In the genomic region with DNA sequence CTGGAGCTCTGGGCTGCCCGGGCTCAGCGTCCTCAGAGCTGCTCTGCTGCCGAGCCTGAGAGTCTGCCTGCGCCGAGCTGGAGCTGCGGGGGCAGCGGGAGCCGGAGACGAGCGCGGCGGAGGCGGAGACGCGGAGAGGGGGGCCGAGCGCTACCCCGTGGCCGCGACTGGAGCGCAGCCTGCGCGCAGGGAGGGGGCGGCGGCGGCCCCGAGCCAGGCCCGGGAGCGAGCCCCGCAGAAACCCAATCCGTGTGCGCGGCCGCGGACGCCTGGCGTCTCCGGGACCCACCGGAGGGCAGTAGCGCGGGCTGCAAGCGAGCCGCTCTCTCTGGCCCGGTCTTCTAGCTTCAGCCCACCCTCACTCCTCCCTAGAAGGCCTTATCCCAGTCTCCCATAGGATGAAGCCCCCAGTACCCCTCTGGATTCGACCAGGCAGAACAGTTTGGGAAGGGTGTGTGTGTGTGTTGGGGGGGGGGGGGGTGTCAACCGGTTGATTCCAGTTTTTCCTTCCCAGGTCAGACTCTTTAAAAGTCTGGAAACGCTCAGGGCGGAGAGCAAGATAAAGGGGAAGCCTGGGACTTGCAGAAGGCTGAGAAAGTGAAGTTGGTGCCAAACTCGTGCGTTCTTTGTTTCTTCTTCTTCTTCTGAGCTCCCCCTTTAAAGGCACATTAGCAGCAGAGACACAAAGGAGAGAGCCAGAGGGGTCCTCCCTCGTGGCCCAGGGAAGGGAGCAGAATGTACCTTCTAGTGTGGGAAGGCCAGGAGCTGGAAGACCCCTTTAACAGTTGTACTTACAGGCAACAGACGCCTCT, we compare ENCODE assay signal across 9 mouse cellular contexts. TPM values are rescaled to one million over a fixed set of nuclear protein-coding genes. Genes with fewer than 3 reads are reported as not detected.
DNase-seq lines count a peak whose midpoint lies in the region; ATAC-seq and TF ChIP-seq lines count a peak whose summit lies in the region.
"Had no signal": no experiment of that assay in that cellular context is flagged by ENCODE, and none has a peak within 500 bp of the region (broad histone marks: within the 10 kb centered on the region; RNA-seq: fewer than 3 reads in every experiment).

Sdk2 (minus strand) TSS at position 96 of the 812 bp plus-strand sequence.

- TF ChIP-seq CTCF in brain, embryonic 14.5 days (IDR thresholded peaks at IDR 0.05; ENCODE audit: borderline replicate concordance, extremely low read depth, insufficient read depth, insufficient read length) = no peak

- no peak; the same call in 1 of the 2 replicates for TF ChIP-seq POLR2A in brain, embryonic 14.5 days (IDR thresholded peaks at IDR 0.05; ENCODE audit: borderline replicate concordance, extremely low read depth, insufficient read depth, insufficient read length, poor library complexity, severe bottlenecking)

- peaks cover 27% of the 10 kb centered on the region for H3K27me3 ChIP-seq in hindbrain, embryonic 13.5 days
- peaks cover 7% of the 10 kb centered on the region; the same call in 1 of the 2 replicates for H3K27me3 ChIP-seq in midbrain, embryonic 14.5 days (ENCODE audit: control insufficient read depth, insufficient read depth, low read length)
- H3K27me3 ChIP-seq in stomach, embryonic 16.5 days (ENCODE audit: control insufficient read depth, insufficient read depth, low read length) = peaks cover 17% of the 10 kb centered on the region

- 2% methylated on average over 39 of the region's 52 CpGs for WGBS in hindbrain, embryonic 13.5 days
- 1% methylated on average over 43 of the region's 52 CpGs for WGBS in midbrain, embryonic 14.5 days
- 2% methylated on average over 46 of the region's 52 CpGs for WGBS in stomach, embryonic 16.5 days

- H3K27ac ChIP-seq in ES-E14 (ENCODE audit: insufficient read depth, low read depth, low read length, poor library complexity, severe bottlenecking) = no peak within 1 kb of the TSS
- H3K27ac ChIP-seq in hindbrain, embryonic 13.5 days = peak within 1 kb of the TSS; percentile 90
- peak within 1 kb of the TSS; percentile 86 for H3K27ac ChIP-seq in midbrain, embryonic 14.5 days (replicated peaks; ENCODE audit: low read depth, low read length)
- peak within 1 kb of the TSS; percentile 87 for H3K27ac ChIP-seq in stomach, embryonic 16.5 days (ENCODE audit: low read length)

- intact Hi-C loops in left cerebral cortex, postnatal 25 days (cut with DNase I) = loop anchor here (2.0 to 5.0 kb wide), 10 partner anchors 86 to 570 kb away; no protein-coding TSS in a partner anchor

- in situ Hi-C loops in ES-E14 (cut with MboI; ENCODE audit: low sequenced_read_pairs in 2 of 2, unreplicated experiment in 2 of 2) = no loop called here

- H3K4me1 ChIP-seq in ES-E14 (ENCODE audit: control insufficient read depth in 2 of 2, insufficient read depth in 2 of 2, low read length in 2 of 2, poor library complexity in 1 of 2) = peaks cover 0 to 7% of the 10 kb centered on the region in 2 experiments; a peak in 3 of 4 replicates
- H3K4me1 ChIP-seq in hindbrain, embryonic 13.5 days (replicated peaks) = peaks cover 67% of the 10 kb centered on the region
- peaks cover 49% of the 10 kb centered on the region for H3K4me1 ChIP-seq in midbrain, embryonic 14.5 days (ENCODE audit: control insufficient read depth, insufficient read depth, low read length)
- peaks cover 18% of the 10 kb centered on the region for H3K4me1 ChIP-seq in stomach, embryonic 16.5 days (ENCODE audit: control insufficient read depth, insufficient read depth, low read length)

- peak within 1 kb of the TSS; percentile 93 for H3K4me2 ChIP-seq in hindbrain, embryonic 13.5 days
- peak within 1 kb of the TSS; percentile 96 for H3K4me2 ChIP-seq in midbrain, embryonic 14.5 days (ENCODE audit: low read length)
- H3K4me2 ChIP-seq in stomach, embryonic 16.5 days (ENCODE audit: low read depth, low read length) = peak within 1 kb of the TSS; percentile 97

- H3K4me3 ChIP-seq in ES-E14 (ENCODE audit: insufficient read depth in 1 of 2, low read depth in 1 of 2, low read length in 2 of 2, poor library complexity in 1 of 2, severe bottlenecking in 1 of 2) = peak within 1 kb of the TSS; percentile 64 to 66
- H3K4me3 ChIP-seq in hindbrain, embryonic 13.5 days = peak within 1 kb of the TSS; percentile 67
- H3K4me3 ChIP-seq in midbrain, embryonic 14.5 days (replicated peaks; ENCODE audit: low read depth, low read length) = peak within 1 kb of the TSS; percentile 62
- peak within 1 kb of the TSS; percentile 68 for H3K4me3 ChIP-seq in stomach, embryonic 16.5 days (replicated peaks; ENCODE audit: low read length)

- ATAC-seq in hindbrain, embryonic 13.5 days (ENCODE audit: low FRiP score) = peak; percentile 81
- ATAC-seq in midbrain, embryonic 14.5 days (ENCODE audit: low FRiP score, low TSS enrichment) = peak; percentile 81
- peak; percentile 79 for ATAC-seq in stomach, embryonic 16.5 days (ENCODE audit: insufficient read depth, low FRiP score)

- H3K9ac ChIP-seq in ES-E14 (ENCODE audit: insufficient read depth, low read depth, low read length, poor library complexity, severe bottlenecking) = peak within 1 kb of the TSS; percentile 47
- peak within 1 kb of the TSS; percentile 85 for H3K9ac ChIP-seq in hindbrain, embryonic 13.5 days
- peak within 1 kb of the TSS; percentile 74 for H3K9ac ChIP-seq in midbrain, embryonic 14.5 days (replicated peaks; ENCODE audit: low read length)
- peak within 1 kb of the TSS; percentile 77 for H3K9ac ChIP-seq in stomach, embryonic 16.5 days (ENCODE audit: low read length)

- no peak for DNase-seq in ES-E14 (ENCODE audit: low read depth, low spot score)
- peak; percentile 90 for DNase-seq in brain, embryonic 14.5 days (ENCODE audit: low read depth)
- DNase-seq in forelimb bud, embryonic 11.5 days (ENCODE audit: low read depth, low spot score) = peak; percentile 60
- peak; percentile 87 to 89 for DNase-seq in left cerebral cortex, postnatal 25 days (ENCODE audit: low spot score in 2 of 2)
- DNase-seq in midbrain, embryonic 14.5 days = peak; percentile 90
- no peak for DNase-seq in thymus, postnatal 25 days

- no peaks in the 10 kb centered on the region for H3K36me3 ChIP-seq in ES-E14 (ENCODE audit: control insufficient read depth, insufficient read depth, low read length, poor library complexity, severe bottlenecking)
- H3K36me3 ChIP-seq in hindbrain, embryonic 13.5 days = no peaks in the 10 kb centered on the region
- no peaks in the 10 kb centered on the region for H3K36me3 ChIP-seq in midbrain, embryonic 14.5 days (ENCODE audit: control insufficient read depth, insufficient read depth, low read length)
- H3K36me3 ChIP-seq in stomach, embryonic 16.5 days (ENCODE audit: control insufficient read depth, insufficient read depth, low read length) = no peaks in the 10 kb centered on the region

- no peaks in the 10 kb centered on the region for H3K9me3 ChIP-seq in ES-E14 (ENCODE audit: control insufficient read depth, insufficient read depth, low read depth, low read length)
- no peaks in the 10 kb centered on the region for H3K9me3 ChIP-seq in hindbrain, embryonic 13.5 days
- H3K9me3 ChIP-seq in midbrain, embryonic 14.5 days (ENCODE audit: control insufficient read depth, low read length) = no peaks in the 10 kb centered on the region
- no peaks in the 10 kb centered on the region for H3K9me3 ChIP-seq in stomach, embryonic 16.5 days (replicated peaks; ENCODE audit: control insufficient read depth, low read length)

TF ChIP-seq in ES-E14, 5 proteins besides CTCF, POLR2A, EP300 and RAD21:
- no peak for TF ChIP-seq HCFC1 (IDR thresholded peaks at IDR 0.05; ENCODE audit: borderline replicate concordance, insufficient read depth, low read length)
- TF ChIP-seq ZNF384 (IDR thresholded peaks at IDR 0.05; ENCODE audit: low read depth, low read length) = no peak
- no peak for TF ChIP-seq MAFK (IDR thresholded peaks at IDR 0.05; ENCODE audit: insufficient read depth, low read depth, low read length)
- TF ChIP-seq ZC3H11A (IDR thresholded peaks at IDR 0.05; ENCODE audit: borderline replicate concordance, low read depth, low read length) = no peak
- no peak for TF ChIP-seq CHD2 (IDR thresholded peaks at IDR 0.05; ENCODE audit: low read depth, low read length)

RNA-seq across cellular contexts. Expression of gene Sdk2, which starts in this region (rescaled TPM):
- 1.6 and 2.0 TPM in 2 replicates for total RNA-seq in ES-E14 (2012; rRNA removed)
- polyA plus RNA-seq in brain, embryonic 14.5 days (2012; rRNA removed) = 2.1 and 6.7 TPM in 2 replicates
- polyA plus RNA-seq in hindbrain, embryonic 13.5 days (2015; fragmentation: Nextera tagmentation; extraction: Ambion mirVana) = 4.2 TPM in 2 replicates
- total RNA-seq in left cerebral cortex, postnatal 25 days (2021) = 10 to 100 TPM; 29.1 to 30.1 TPM
- 3.5 and 5.3 TPM in 2 replicates for polyA plus RNA-seq in midbrain, embryonic 14.5 days (2014; fragmentation: Nextera tagmentation; extraction: Ambion mirVana)
- 2.0 and 2.5 TPM in 2 replicates for polyA plus RNA-seq in stomach, embryonic 16.5 days (2015; fragmentation: Nextera tagmentation; extraction: Ambion mirVana)
- total RNA-seq: neutrophil, adult 5-6 weeks had no signal

Comparison
In these comparisons a context has a peak if more than half of its experiments do, and no peak if none do; other contexts are left out.
1. RNA of gene Sdk2 (total RNA-seq): 29.1 to 30.1 TPM in left cerebral cortex, postnatal 25 days; 1.6 to 2.0 TPM in ES-E14; every median in the first group is over 10 times any median in the second.
2. DNase-seq: peak in brain, embryonic 14.5 days (single experiment), forelimb bud, embryonic 11.5 days (single experiment), left cerebral cortex, postnatal 25 days (2 of 2) and midbrain, embryonic 14.5 days (single experiment); none in ES-E14 (single experiment) and thymus, postnatal 25 days (single experiment).
3. Peak in every context shown above with its lines, with median percentiles within 50 percentile points of each other: H3K4me3 ChIP-seq, H3K9ac ChIP-seq, ATAC-seq and H3K4me2 ChIP-seq.